Mouse (Mus musculus) intestine, embryonic 16.5 days (tissue): ENCODE measurements around the gene Prm1. TPM values are rescaled to one million over a fixed set of nuclear protein-coding genes. Genes with fewer than 3 reads are reported as not detected.

Experiments used
- polyA plus RNA-seq: library from polyadenylated mRNA; unstranded; fragments of >200 nt; fragmentation: Nextera tagmentation; extraction: Ambion mirVana; gene quantifications from 2 replicates; pipeline ENCODE4 v1.2.1, GENCODE M21; 2015

Prm1 gene
- polyA plus RNA-seq, 1 experiment from 2014 or later, result not detected

Other genes starting within 250 kb of the Prm1 start
- gene Socs1, start 20.3 kb downstream of the Prm1 start, polyA plus RNA-seq, result 4.9 and 5.2 TPM in 2 replicates
- gene Tnp2, start 17.2 kb downstream of the Prm1 start, polyA plus RNA-seq, result not detected in 2 replicates
- gene Prm3, start 14.9 kb downstream of the Prm1 start, polyA plus RNA-seq, result not detected in 2 replicates
- gene Prm2, start 9.7 kb downstream of the Prm1 start, polyA plus RNA-seq, result not detected in 2 replicates
- not detected in 2 replicates for gene Gm11172, start 7.1 kb upstream of the Prm1 start, polyA plus RNA-seq
- 2.4 and 2.7 TPM in 2 replicates for gene Rmi2, start 29.2 kb upstream of the Prm1 start, polyA plus RNA-seq